Mouse (Mus musculus) cerebellum, adult 2 months (tissue): ENCODE results near the gene Ccdc173.

Experiments used
- CTCF ChIP-seq: fragments of 200-500 bp; IDR thresholded peaks from 2 replicates; pipeline ENCODE4 v1.5.1; 2011; ENCODE audit warnings: low read depth, mild to moderate bottlenecking, control low read depth, low read length, moderate library complexity, borderline replicate concordance; ENCODE audit not compliant: insufficient read depth
- POLR2A ChIP-seq: fragments of 200-500 bp; IDR thresholded peaks from 2 replicates; pipeline ENCODE4 v1.6.1; 2011; ENCODE audit warnings: low read length, control low read depth, borderline replicate concordance; ENCODE audit not compliant: insufficient read depth

GRCm38 (mm10) chr2:69722273-69722649 lies 67.1 kb downstream of the Ccdc173 start, which contains the start of gene Ppig:
- TF ChIP-seq POLR2A (no peak), CTCF (no peak)
